Mouse (Mus musculus) small intestine, adult 2 months (tissue): ENCODE data around the gene Tnip3.

ENCODE experiments used
- CTCF ChIP-seq: fragments of 200-500 bp; IDR thresholded peaks from 2 replicates; pipeline ENCODE4 v1.5.1; 2012; ENCODE audit warnings: low read depth, mild to moderate bottlenecking, control low read depth, inconsistent platforms, low read length, moderate library complexity, mixed read lengths; ENCODE audit not compliant: insufficient replicate concordance, insufficient read length; ENCODE audit errors: extremely low read depth
- POLR2A ChIP-seq: fragments of 200-500 bp; IDR thresholded peaks from 2 replicates; pipeline ENCODE4 v1.6.1; 2012; ENCODE audit warnings: low read depth, mild to moderate bottlenecking, control low read depth, inconsistent platforms, low read length, moderate library complexity

- TF ChIP-seq POLR2A (no peak), CTCF (no peak)
Measured at GRCm38 (mm10) chr6:65613924-65614585, 88.9 kb downstream of the Tnip3 start.
